Mouse (Mus musculus): ENCODE data around the gene Ptpn4. TPM values are rescaled to one million over a fixed set of nuclear protein-coding genes. Genes with fewer than 3 reads are reported as not detected.

The Ptpn4 gene
- polyA plus RNA-seq, 1 experiment from 2014 or later: 2.6 TPM

DNA sequence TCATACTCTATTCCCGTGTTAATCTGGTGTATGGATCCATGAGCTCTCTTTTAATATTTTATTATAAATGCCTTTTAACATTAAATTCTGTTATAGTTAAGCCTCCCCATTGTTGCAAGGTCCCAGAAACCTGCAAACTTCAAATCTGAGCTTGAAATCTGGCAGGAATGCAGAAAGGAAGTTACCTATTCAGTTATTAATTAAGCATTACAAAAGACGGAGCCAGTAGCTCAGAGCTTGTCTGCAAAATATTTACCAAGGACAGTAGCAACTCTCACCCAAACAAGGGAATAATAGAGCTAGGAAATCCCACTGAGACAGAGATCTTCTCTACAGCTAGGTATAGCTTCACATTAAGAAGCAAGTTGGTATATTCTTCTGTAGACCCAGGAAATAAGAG, 106.2 kb downstream of the Ptpn4 start:
- WGBS: 81% methylated on average over 2 of the region's 2 CpGs
- H3K27me3 ChIP-seq (ENCODE audit: control insufficient read depth, insufficient read depth, low read length): no peaks in the 10 kb centered on the region
- no peak overlapping the region for H3K4me2 ChIP-seq (replicated peaks; ENCODE audit: low read depth)
- no peak overlapping the region for H3K4me3 ChIP-seq (ENCODE audit: low read depth, low read length)
- TF ChIP-seq EP300 (optimal IDR thresholded peaks at IDR 0.05) (no peak), CTCF (IDR thresholded peaks at IDR 0.05; ENCODE audit: low read depth) (no peak)
- no peak overlapping the region for H3K9ac ChIP-seq (ENCODE audit: low read length)
- H3K36me3 ChIP-seq (ENCODE audit: control insufficient read depth, insufficient read depth, low read length): no peaks in the 10 kb centered on the region
- no peak for ATAC-seq (ENCODE audit: low FRiP score, low TSS enrichment)
- no peaks in the 10 kb centered on the region for H3K4me1 ChIP-seq (replicated peaks; ENCODE audit: control insufficient read depth, insufficient read depth)
- DNase-seq (ENCODE audit: low spot score): no peak
- H3K27ac ChIP-seq (replicated peaks): no peak overlapping the region
- no peaks in the 10 kb centered on the region for H3K9me3 ChIP-seq (ENCODE audit: control insufficient read depth, low read length)

DNA sequence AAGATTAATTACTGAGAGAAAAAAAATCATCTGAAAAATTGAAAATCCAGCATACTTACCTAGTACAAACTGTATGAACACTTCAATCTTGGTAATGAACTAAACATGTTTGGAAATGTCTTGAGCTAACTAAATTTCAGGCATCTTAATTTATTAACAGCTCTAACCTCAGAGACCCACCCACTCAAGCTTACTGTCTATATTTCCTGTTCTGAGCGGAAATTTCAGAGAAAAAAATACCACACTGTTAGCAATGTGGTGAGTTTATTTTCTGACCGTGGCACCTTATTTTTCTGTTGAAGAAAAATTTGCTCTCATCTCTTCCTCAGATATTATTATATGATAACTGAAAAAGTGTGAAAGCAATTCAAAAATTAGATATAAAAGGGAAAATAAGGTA, 124.4 kb downstream of the Ptpn4 start:
- no peak overlapping the region for H3K27ac ChIP-seq (replicated peaks)
- WGBS: 79% methylated on average over 2 of the region's 2 CpGs
- DNase-seq (ENCODE audit: low spot score) (no peak), ATAC-seq (ENCODE audit: low FRiP score, low TSS enrichment) (no peak)
- no peaks in the 10 kb centered on the region for H3K4me1 ChIP-seq (replicated peaks; ENCODE audit: control insufficient read depth, insufficient read depth)
- no peak overlapping the region for H3K9ac ChIP-seq (ENCODE audit: low read length)
- no peak overlapping the region for H3K4me3 ChIP-seq (ENCODE audit: low read depth, low read length)
- no peaks in the 10 kb centered on the region for H3K27me3 ChIP-seq (ENCODE audit: control insufficient read depth, insufficient read depth, low read length)
- H3K9me3 ChIP-seq (ENCODE audit: control insufficient read depth, low read length): no peaks in the 10 kb centered on the region
- no peak overlapping the region for H3K4me2 ChIP-seq (replicated peaks; ENCODE audit: low read depth)
- no peak for TF ChIP-seq CTCF (IDR thresholded peaks at IDR 0.05; ENCODE audit: low read depth)
- no peaks in the 10 kb centered on the region for H3K36me3 ChIP-seq (ENCODE audit: control insufficient read depth, insufficient read depth, low read length)

DNA sequence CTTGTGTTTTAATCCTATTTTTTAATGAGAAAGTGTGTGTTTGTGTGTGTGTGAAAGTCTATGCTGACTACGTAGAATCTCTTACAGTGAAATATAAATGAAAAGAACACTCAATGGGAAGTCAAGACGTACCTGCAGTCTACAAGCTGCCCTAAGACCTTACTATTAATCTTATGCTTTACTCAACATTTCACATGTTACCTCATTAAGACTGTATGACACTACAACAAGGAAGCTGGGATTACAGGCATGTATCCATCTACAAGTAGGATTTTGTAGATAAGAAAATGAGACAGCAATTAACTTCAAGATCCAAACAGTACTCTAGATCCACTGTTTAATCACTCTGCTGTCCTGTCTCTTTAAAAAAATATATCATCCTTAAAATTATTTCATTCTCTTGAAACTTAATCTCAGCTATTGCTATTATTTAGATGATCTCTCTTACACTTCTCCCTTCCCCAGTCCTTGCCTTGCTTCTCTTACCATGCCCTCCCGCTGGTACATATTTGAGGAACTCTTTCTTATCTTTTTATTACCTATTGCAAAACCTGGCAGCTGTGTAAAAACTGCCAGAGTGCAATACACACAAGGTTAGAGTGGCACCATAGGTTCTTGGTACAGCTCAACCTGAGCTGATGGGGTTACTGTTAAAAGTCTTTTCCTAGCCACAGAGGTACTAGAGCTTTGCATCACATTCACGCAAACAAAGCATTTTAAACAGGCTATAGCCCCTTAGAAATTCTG, 130.8 kb downstream of the Ptpn4 start:
- no peaks in the 10 kb centered on the region for H3K4me1 ChIP-seq (replicated peaks; ENCODE audit: control insufficient read depth, insufficient read depth)
- no peak for ATAC-seq (ENCODE audit: low FRiP score, low TSS enrichment)
- H3K9ac ChIP-seq (ENCODE audit: low read length): no peak overlapping the region
- 91% methylated on average over 4 of the region's 4 CpGs for WGBS
- H3K9me3 ChIP-seq (ENCODE audit: control insufficient read depth, low read length): no peaks in the 10 kb centered on the region
- H3K4me3 ChIP-seq (ENCODE audit: low read depth, low read length): no peak overlapping the region
- no peaks in the 10 kb centered on the region for H3K27me3 ChIP-seq (ENCODE audit: control insufficient read depth, insufficient read depth, low read length)
- no peak for TF ChIP-seq CTCF (IDR thresholded peaks at IDR 0.05; ENCODE audit: low read depth)
- TF ChIP-seq EP300 (optimal IDR thresholded peaks at IDR 0.05): no peak
- no peaks in the 10 kb centered on the region for H3K36me3 ChIP-seq (ENCODE audit: control insufficient read depth, insufficient read depth, low read length)
- H3K27ac ChIP-seq (replicated peaks): no peak overlapping the region
- DNase-seq (ENCODE audit: low spot score): no peak
- H3K4me2 ChIP-seq (replicated peaks; ENCODE audit: low read depth): no peak overlapping the region

DNA sequence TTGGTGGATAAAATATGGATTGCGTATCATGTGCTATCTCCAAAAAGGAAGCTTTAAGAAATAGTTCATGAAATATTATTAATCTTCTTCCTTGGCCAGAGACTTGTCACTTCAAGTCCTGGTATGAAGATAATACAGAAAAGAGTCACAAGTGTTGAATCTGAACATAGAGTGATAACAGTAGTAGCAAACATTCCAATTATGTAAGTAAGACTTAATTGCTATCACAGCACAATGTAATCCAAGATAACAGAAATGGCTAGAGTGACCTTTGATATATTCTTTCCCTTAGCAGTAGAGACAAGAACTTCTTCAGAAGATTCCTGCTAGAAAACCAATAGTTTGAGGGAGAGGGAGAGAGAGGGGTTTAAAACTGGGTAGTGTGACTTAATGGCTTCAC, 140.6 kb downstream of the Ptpn4 start:
- no peak overlapping the region for H3K4me2 ChIP-seq (replicated peaks; ENCODE audit: low read depth)
- DNase-seq (ENCODE audit: low spot score): no peak
- no peaks in the 10 kb centered on the region for H3K9me3 ChIP-seq (ENCODE audit: control insufficient read depth, low read length)
- H3K36me3 ChIP-seq (ENCODE audit: control insufficient read depth, insufficient read depth, low read length): no peaks in the 10 kb centered on the region
- no peak overlapping the region for H3K4me3 ChIP-seq (ENCODE audit: low read depth, low read length)
- no peaks in the 10 kb centered on the region for H3K27me3 ChIP-seq (ENCODE audit: control insufficient read depth, insufficient read depth, low read length)
- no peaks in the 10 kb centered on the region for H3K4me1 ChIP-seq (replicated peaks; ENCODE audit: control insufficient read depth, insufficient read depth)
- TF ChIP-seq CTCF (IDR thresholded peaks at IDR 0.05; ENCODE audit: low read depth) (no peak), EP300 (optimal IDR thresholded peaks at IDR 0.05) (no peak)
- no peak for ATAC-seq (ENCODE audit: low FRiP score, low TSS enrichment)
- H3K27ac ChIP-seq (replicated peaks): no peak overlapping the region
- WGBS: 100% methylated on average over 1 of the region's 1 CpGs
- no peak overlapping the region for H3K9ac ChIP-seq (ENCODE audit: low read length)

DNA sequence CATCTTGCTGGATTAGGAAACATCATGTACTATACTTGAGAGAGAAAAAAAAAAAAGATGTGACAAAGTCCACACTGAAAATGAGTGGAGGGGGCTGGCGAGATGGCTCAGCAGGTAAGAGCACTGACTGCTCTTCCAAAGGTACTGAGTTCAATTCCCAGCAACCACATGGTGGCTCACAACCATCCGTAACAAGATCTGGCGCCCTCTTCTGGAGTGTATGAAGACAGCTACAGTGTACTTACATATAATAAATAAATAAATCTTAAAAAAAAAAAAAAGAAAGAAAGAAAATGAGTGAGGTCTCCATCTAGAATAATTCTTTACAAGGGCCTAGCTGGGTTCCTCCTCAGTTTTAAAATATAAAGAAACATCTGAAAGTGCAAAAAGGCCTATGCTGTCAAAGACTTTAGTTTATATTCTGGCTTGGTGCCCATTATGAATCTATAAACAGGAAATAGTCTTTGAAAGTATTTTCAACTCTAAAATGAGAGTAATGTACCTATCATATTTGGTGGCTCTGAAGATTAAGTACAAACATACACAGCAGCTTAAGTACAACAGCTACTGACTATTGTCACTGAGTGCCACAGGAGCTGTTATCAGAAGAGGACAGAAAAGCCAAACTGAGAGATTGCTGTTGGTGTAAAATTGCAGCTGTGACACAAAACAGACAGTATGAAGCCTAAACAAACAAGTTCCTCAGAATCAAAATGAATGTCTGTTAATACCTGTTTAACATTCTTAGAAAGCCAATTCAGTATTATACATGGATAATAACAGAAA, 151.4 kb downstream of the Ptpn4 start:
- DNase-seq (ENCODE audit: low spot score) (no peak), ATAC-seq (ENCODE audit: low FRiP score, low TSS enrichment) (no peak)
- Histone ChIP-seq H3K4me1 (replicated peaks; ENCODE audit: control insufficient read depth, insufficient read depth) (no peaks in the 10 kb centered on the region), H3K27me3 (ENCODE audit: control insufficient read depth, insufficient read depth, low read length) (no peaks in the 10 kb centered on the region), H3K9me3 (ENCODE audit: control insufficient read depth, low read length) (no peaks in the 10 kb centered on the region), H3K27ac (replicated peaks) (no peak overlapping the region), H3K4me3 (ENCODE audit: low read depth, low read length) (no peak overlapping the region), H3K4me2 (replicated peaks; ENCODE audit: low read depth) (no peak overlapping the region), H3K9ac (ENCODE audit: low read length) (no peak overlapping the region), H3K36me3 (ENCODE audit: control insufficient read depth, insufficient read depth, low read length) (no peaks in the 10 kb centered on the region)
- TF ChIP-seq EP300 (optimal IDR thresholded peaks at IDR 0.05): no peak
- WGBS: 88% methylated on average over 3 of the region's 3 CpGs

DNA sequence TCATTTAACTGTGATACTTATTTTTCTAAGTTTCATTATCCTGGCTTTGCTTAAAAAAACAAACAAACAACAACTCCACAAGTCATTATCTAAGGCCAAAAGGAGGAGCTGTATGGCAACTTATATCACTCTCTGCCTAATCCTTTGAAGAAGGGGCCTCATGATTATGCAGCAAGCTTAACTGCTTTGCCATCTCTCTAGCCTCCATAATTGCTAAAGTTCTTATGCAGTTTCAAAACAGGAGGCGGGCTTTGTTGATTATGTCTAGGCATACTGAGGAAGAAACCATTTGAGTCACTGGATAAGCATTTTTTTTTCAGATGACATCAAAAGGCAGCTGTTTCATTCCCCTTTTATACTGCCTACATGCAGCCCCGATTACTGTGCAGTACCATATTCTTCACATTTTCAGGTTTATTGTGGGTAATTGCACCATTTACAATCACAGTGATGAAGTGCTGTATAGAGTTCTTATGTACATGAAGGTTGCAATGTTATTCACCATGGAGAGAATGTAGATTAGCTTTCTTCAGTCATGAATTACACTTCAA, 155.7 kb downstream of the Ptpn4 start:
- no peak overlapping the region for H3K4me2 ChIP-seq (replicated peaks; ENCODE audit: low read depth)
- no peak overlapping the region for H3K9ac ChIP-seq (ENCODE audit: low read length)
- ATAC-seq (ENCODE audit: low FRiP score, low TSS enrichment): no peak
- no peak overlapping the region for H3K27ac ChIP-seq (replicated peaks)
- no peak for DNase-seq (ENCODE audit: low spot score)
- H3K27me3 ChIP-seq (ENCODE audit: control insufficient read depth, insufficient read depth, low read length): no peaks in the 10 kb centered on the region
- no peak for TF ChIP-seq CTCF (IDR thresholded peaks at IDR 0.05; ENCODE audit: low read depth)
- no peak for TF ChIP-seq EP300 (optimal IDR thresholded peaks at IDR 0.05)
- no peaks in the 10 kb centered on the region for H3K4me1 ChIP-seq (replicated peaks; ENCODE audit: control insufficient read depth, insufficient read depth)
- no peak overlapping the region for H3K4me3 ChIP-seq (ENCODE audit: low read depth, low read length)
- no peaks in the 10 kb centered on the region for H3K9me3 ChIP-seq (ENCODE audit: control insufficient read depth, low read length)
- H3K36me3 ChIP-seq (ENCODE audit: control insufficient read depth, insufficient read depth, low read length): 0 out of 2 replicates have a peak, but pooled peaks cover 2% of the 10 kb centered on the region
- WGBS: 83% methylated on average over 2 of the region's 2 CpGs
